24 mouse cellular contexts compared by ENCODE assay signal in the genomic region with DNA sequence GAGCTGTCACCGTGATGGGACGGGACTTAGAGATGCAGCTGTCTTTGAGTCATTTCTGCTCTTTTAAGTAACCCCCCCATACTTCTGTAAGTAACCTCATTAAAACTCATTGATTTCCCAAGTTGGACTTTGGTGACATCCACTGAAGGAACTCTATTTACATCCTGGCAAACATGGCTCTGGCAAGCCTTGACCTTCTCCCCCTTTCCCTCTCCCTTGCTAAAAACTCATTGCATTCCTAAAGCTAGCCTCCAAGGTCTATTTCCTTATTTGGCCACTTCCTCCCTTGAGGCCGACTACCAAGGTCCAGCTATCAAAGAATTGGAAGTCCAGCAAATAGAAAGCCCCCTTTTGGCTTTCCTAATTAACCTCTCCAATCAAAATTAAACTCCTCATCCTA. TPM values are rescaled to one million over a fixed set of nuclear protein-coding genes. Genes with fewer than 3 reads are reported as not detected.
DNase-seq lines count a peak whose midpoint lies in the region; ATAC-seq and TF ChIP-seq lines count a peak whose summit lies in the region.
"Had no signal": no experiment of that assay in that cellular context is flagged by ENCODE, and none has a peak within 500 bp of the region (broad histone marks: within the 10 kb centered on the region; RNA-seq: fewer than 3 reads in every experiment).

No protein-coding gene starts in this region.

- no peak overlapping the region for H3K4me3 ChIP-seq in kidney, postnatal 0 days (replicated peaks; ENCODE audit: low read depth, low read length)
- H3K4me3 ChIP-seq: embryonic facial prominence, embryonic 12.5 days; erythroblast, embryonic 14.5 days; heart, embryonic 10.5 days; hindbrain, embryonic 13.5 days; kidney, embryonic 15.5 days; limb, embryonic 15.5 days had no signal

- no peak overlapping the region for H3K9ac ChIP-seq in kidney, postnatal 0 days (ENCODE audit: low read depth, low read length)
- H3K9ac ChIP-seq: embryonic facial prominence, embryonic 12.5 days; forebrain, postnatal 0 days; hindbrain, embryonic 13.5 days; kidney, embryonic 15.5 days; limb, embryonic 15.5 days had no signal

- no peak for TF ChIP-seq CTCF in kidney, postnatal 0 days (IDR thresholded peaks at IDR 0.05; ENCODE audit: low read depth)

- H3K4me2 ChIP-seq in kidney, postnatal 0 days (ENCODE audit: low read length), result no peak overlapping the region
- H3K4me2 ChIP-seq: embryonic facial prominence, embryonic 12.5 days; hindbrain, embryonic 13.5 days; kidney, embryonic 15.5 days; limb, embryonic 15.5 days; midbrain, embryonic 11.5 days had no signal

- H3K4me1 ChIP-seq in kidney, postnatal 0 days (replicated peaks; ENCODE audit: insufficient read depth, low read length), result no peaks in the 10 kb centered on the region
- H3K4me1 ChIP-seq: kidney, embryonic 15.5 days had no signal

- H3K27me3 ChIP-seq in kidney, postnatal 0 days (ENCODE audit: insufficient read depth, low read length), result no peaks in the 10 kb centered on the region
- H3K27me3 ChIP-seq: embryonic facial prominence, embryonic 12.5 days; hindbrain, embryonic 13.5 days; kidney, embryonic 15.5 days; limb, embryonic 15.5 days had no signal

- no peaks in the 10 kb centered on the region for H3K9me3 ChIP-seq in kidney, postnatal 0 days (replicated peaks; ENCODE audit: low read length)
- H3K9me3 ChIP-seq: embryonic facial prominence, embryonic 12.5 days; heart, embryonic 10.5 days; hindbrain, embryonic 13.5 days; kidney, embryonic 15.5 days; limb, embryonic 15.5 days had no signal

- H3K27ac ChIP-seq in kidney, postnatal 0 days, result no peak overlapping the region
- H3K27ac ChIP-seq: embryonic facial prominence, embryonic 12.5 days; heart, embryonic 10.5 days; hindbrain, embryonic 13.5 days; kidney, embryonic 15.5 days; limb, embryonic 15.5 days had no signal

- DNase-seq in adrenal gland, adult 2 months, result peak; percentile 75
- DNase-seq in adrenal gland, postnatal 4 days (ENCODE audit: low spot score in 2 of 2), result no peak
- peak; percentile 29 for DNase-seq in kidney, postnatal 0 days (ENCODE audit: low spot score)
- DNase-seq in kidney, postnatal 14 days, result no peak
- DNase-seq in Muller cell, postnatal 12 days (ENCODE audit: inconsistent ontology term), result peak; percentile 40
- peak; percentile 33 for DNase-seq in embryo, embryonic 10 days (ENCODE audit: low spot score)
- no peak for DNase-seq in testis, postnatal 14 days (ENCODE audit: low spot score)
- DNase-seq in left cerebral cortex, postnatal 25 days (ENCODE audit: low spot score in 2 of 2), result no peak
- DNase-seq: cerebellum, adult 11 months; cerebellum, postnatal 14 days; forebrain, postnatal 0 days; layer of hippocampus, postnatal 36 days; right cerebral cortex, postnatal 14 days; thymus, adult 18-20 months had no signal

- ATAC-seq in kidney, postnatal 0 days (replicated peaks; ENCODE audit: low FRiP score, low read depth), result no peak
- ATAC-seq: activated CD4-positive, CD25-positive, alpha-beta regulatory T cell, adult 4 months; CD4-positive, CD25-positive, alpha-beta regulatory T cell, adult 4 months; forebrain, postnatal 0 days; intestine, embryonic 16.5 days had no signal

- intact Hi-C loops in left cerebral cortex, postnatal 25 days (cut with DNase I), result no loop called here

- 69% methylated on average over 3 of the region's 3 CpGs for WGBS in kidney, postnatal 0 days

- no peaks in the 10 kb centered on the region for H3K36me3 ChIP-seq in kidney, postnatal 0 days (ENCODE audit: insufficient read depth, low read length)
- H3K36me3 ChIP-seq: embryonic facial prominence, embryonic 12.5 days; heart, embryonic 10.5 days; kidney, embryonic 15.5 days; limb, embryonic 15.5 days had no signal

RNA-seq across cellular contexts. Expression of gene Frmd4b, which starts 9.7 kb away (rescaled TPM):
- total RNA-seq in adrenal gland, adult 2 months (2021), result 10 to 100 TPM; 16.8 to 22.7 TPM
- polyA plus RNA-seq in adrenal gland, adult 2 months (2012; rRNA removed), result 4.1 and 4.7 TPM in 2 replicates
- 10 to 100 TPM; 34.4 to 41.6 TPM for total RNA-seq in adrenal gland, postnatal 4 days (2021)
- 12.7 and 14.0 TPM in 2 replicates for polyA plus RNA-seq in kidney, postnatal 0 days (2015; fragmentation: Nextera tagmentation; extraction: Ambion mirVana)
- total RNA-seq in left cerebral cortex, postnatal 25 days (2021), result 10 to 100 TPM; 16.4 to 17.6 TPM
- polyA plus RNA-seq: erythroblast, embryonic 14.5 days had no signal

Comparison
In these comparisons a context has a peak if more than half of its experiments do, and no peak if none do; other contexts are left out.
1. DNase-seq: peak in adrenal gland, adult 2 months (single experiment), kidney, postnatal 0 days (single experiment), Muller cell, postnatal 12 days (single experiment) and embryo, embryonic 10 days (single experiment); none in adrenal gland, postnatal 4 days (0 of 2), kidney, postnatal 14 days (single experiment), testis, postnatal 14 days (single experiment) and left cerebral cortex, postnatal 25 days (0 of 2).